Mouse (Mus musculus): ENCODE results near the gene Rgs9bp.

- TF ChIP-seq GATA1 (IDR thresholded peaks at IDR 0.05; ENCODE audit: borderline replicate concordance, low read length) (no peak), FLI1 (IDR thresholded peaks at IDR 0.05; ENCODE audit: low read length) (no peak)
Measured at GRCm38 (mm10) chr7:35609245-35609644, 23.9 kb upstream of the Rgs9bp start.
